Mouse (Mus musculus) forebrain, embryonic 15.5 days (tissue): Measurements from ENCODE around the gene Mtf2. TPM values are rescaled to one million over a fixed set of nuclear protein-coding genes. Genes with fewer than 3 reads are reported as not detected.

ENCODE experiments used
- ATAC-seq: fragments of 200-750 bp; cut with Nextera tagmentation; replicated peaks from 2 replicates; pipeline ENCODE4 v1.8.0; 2017; ENCODE audit warnings: mild to moderate bottlenecking, moderate TSS enrichment, moderate library complexity
- H3K27ac ChIP-seq: fragments of 300-500 bp; sonication (generic); replicated peaks from 2 replicates; pipeline ENCODE4 v1.5.1; 2015; ENCODE audit warnings: mild to moderate bottlenecking, inconsistent platforms
- H3K27me3 ChIP-seq: fragments of 300-500 bp; sonication (generic); 2 replicates; pipeline ENCODE4 v1.6.1; 2015; ENCODE audit warnings: inconsistent platforms
- H3K36me3 ChIP-seq: fragments of 300-500 bp; sonication (generic); 2 replicates; pipeline ENCODE4 v1.6.1; 2015; ENCODE audit warnings: mild to moderate bottlenecking, inconsistent platforms
- H3K4me1 ChIP-seq: fragments of 300-500 bp; sonication (generic); 2 replicates; pipeline ENCODE4 v1.6.1; 2015; ENCODE audit warnings: inconsistent platforms
- H3K4me2 ChIP-seq: fragments of 300-500 bp; sonication (generic); replicated peaks from 2 replicates; pipeline ENCODE4 v1.6.1; 2015; ENCODE audit warnings: mild to moderate bottlenecking, inconsistent platforms
- H3K4me3 ChIP-seq: fragments of 300-500 bp; sonication (generic); 2 replicates; pipeline ENCODE4 v1.5.1; 2015; ENCODE audit warnings: mild to moderate bottlenecking, inconsistent platforms
- H3K9ac ChIP-seq: fragments of 300-500 bp; sonication (generic); replicated peaks from 2 replicates; pipeline ENCODE4 v1.6.1; 2015; ENCODE audit warnings: mild to moderate bottlenecking, inconsistent platforms
- H3K9me3 ChIP-seq: fragments of 300-500 bp; sonication (generic); 2 replicates; pipeline ENCODE4 v1.6.1; 2016; ENCODE audit warnings: inconsistent platforms
- WGBS: fragments of 180-500 bp; shearing (Covaris S2); methylation state at CpG from one replicate; pipeline ENCODE4 v1.1.7; 2015; ENCODE audit warnings: mixed read lengths; 5-methylcytosine and 5-hydroxymethylcytosine counted together
- polyA plus RNA-seq: library from polyadenylated mRNA; unstranded; fragments of >200 nt; fragmentation: Nextera tagmentation; extraction: Ambion mirVana; gene quantifications from 2 replicates; pipeline ENCODE4 v1.2.1, GENCODE M21; 2015

Mtf2 gene
- polyA plus RNA-seq, 1 experiment from 2014 or later: 144 TPM

DNA sequence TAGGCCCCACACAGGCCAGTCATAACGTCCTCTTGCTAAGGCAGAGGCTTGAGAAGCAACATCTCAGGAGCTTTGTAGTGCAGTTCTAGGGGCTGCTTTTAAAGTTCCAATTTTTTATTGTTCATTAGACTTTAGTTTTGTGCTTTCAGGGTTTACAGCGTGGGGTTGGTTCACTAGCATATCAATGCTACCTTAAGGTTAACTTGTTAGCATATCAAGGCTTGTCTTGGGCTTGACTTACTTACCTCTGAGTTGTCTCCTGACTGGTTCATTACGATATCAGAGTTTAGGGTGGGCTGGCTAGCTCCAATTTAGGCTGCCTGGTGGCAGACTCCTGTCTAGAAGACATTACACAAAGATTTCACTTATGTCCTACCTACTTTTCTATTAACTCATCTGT lies 32.2 kb downstream of the Mtf2 start:
- Histone ChIP-seq H3K36me3 (peaks cover 62% of the 10 kb centered on the region), H3K4me1 (no peaks in the 10 kb centered on the region), H3K27me3 (no peaks in the 10 kb centered on the region), H3K9me3 (no peaks in the 10 kb centered on the region), H3K4me2 (no peak overlapping the region), H3K27ac (no peak overlapping the region), H3K9ac (no peak overlapping the region), H3K4me3 (no peak overlapping the region)
- ATAC-seq: no peak
- WGBS: 92% methylated on average over 3 of the region's 3 CpGs

DNA sequence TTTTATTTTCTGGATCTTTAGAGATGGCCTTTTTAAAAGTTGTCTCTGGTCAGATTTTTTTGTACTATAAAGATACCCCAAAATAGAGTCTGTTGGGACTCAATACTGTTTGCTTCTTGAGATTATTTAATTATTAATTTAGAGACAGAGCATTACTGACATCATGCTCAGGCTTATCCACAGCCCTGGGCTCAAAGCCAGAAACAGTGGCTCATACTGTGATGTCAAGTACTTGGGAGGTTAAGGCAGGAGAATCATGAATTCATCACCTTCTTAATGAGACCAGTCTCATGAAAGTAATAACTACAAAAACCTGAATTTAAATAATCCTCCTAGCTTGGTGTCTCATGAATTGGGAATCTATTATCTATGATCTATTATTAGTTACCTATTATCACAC lies 34.7 kb downstream of the Mtf2 start:
- Histone ChIP-seq H3K27ac (no peak overlapping the region), H3K9ac (no peak overlapping the region), H3K4me3 (no peak overlapping the region), H3K4me2 (no peak overlapping the region), H3K27me3 (no peaks in the 10 kb centered on the region), H3K4me1 (no peaks in the 10 kb centered on the region), H3K9me3 (no peaks in the 10 kb centered on the region), H3K36me3 (peaks cover 68% of the 10 kb centered on the region)
- ATAC-seq: no peak

- no peak for ATAC-seq
- Histone ChIP-seq H3K4me3 (no peak overlapping the region), H3K4me2 (no peak overlapping the region), H3K27ac (no peak overlapping the region), H3K4me1 (no peaks in the 10 kb centered on the region), H3K9me3 (no peaks in the 10 kb centered on the region), H3K9ac (no peak overlapping the region), H3K27me3 (no peaks in the 10 kb centered on the region), H3K36me3 (peaks cover 60% of the 10 kb centered on the region)
- WGBS: 80% methylated on average over 5 of the region's 5 CpGs
Observed at GRCm38 (mm10) chr5:108104306-108104705, 38.8 kb downstream of the Mtf2 start.

DNA sequence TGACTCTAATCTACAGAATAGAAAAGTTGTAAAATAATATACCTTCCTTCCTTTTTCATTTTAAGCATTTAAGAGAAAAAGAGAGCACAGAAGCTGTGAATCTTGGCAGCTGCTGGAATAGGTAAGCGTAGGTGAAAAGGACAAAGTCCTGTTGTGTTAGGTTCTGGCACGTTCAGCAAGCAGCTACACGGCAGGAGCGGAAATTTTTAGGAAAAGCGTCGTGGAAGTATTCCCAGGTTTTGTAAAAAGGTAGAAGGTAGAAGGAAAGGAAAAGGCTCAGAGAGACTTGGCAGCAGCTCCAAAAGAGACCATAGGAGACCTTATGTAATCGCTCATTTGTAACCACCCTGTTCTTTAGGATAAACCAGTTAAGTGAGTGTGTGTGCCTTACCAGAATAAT lies 43.9 kb downstream of the Mtf2 start:
- H3K9me3 ChIP-seq: no peaks in the 10 kb centered on the region
- H3K9ac ChIP-seq: no peak overlapping the region
- peaks cover 35% of the 10 kb centered on the region for H3K36me3 ChIP-seq
- H3K27ac ChIP-seq: no peak overlapping the region
- no peak overlapping the region for H3K4me2 ChIP-seq
- no peak for ATAC-seq
- no peaks in the 10 kb centered on the region for H3K4me1 ChIP-seq
- no peaks in the 10 kb centered on the region for H3K27me3 ChIP-seq
- 95% methylated on average over 7 of the region's 7 CpGs for WGBS
- H3K4me3 ChIP-seq: no peak overlapping the region

- Histone ChIP-seq H3K9ac (no peak overlapping the region), H3K4me3 (no peak overlapping the region), H3K4me2 (no peak overlapping the region), H3K36me3 (no peaks in the 10 kb centered on the region), H3K4me1 (no peaks in the 10 kb centered on the region), H3K27ac (no peak overlapping the region), H3K9me3 (no peaks in the 10 kb centered on the region), H3K27me3 (no peaks in the 10 kb centered on the region)
- ATAC-seq: no peak
- WGBS: 96% methylated on average over 4 of the region's 4 CpGs
Observed at GRCm38 (mm10) chr5:108117693-108118092, 52.2 kb downstream of the Mtf2 start.

DNA sequence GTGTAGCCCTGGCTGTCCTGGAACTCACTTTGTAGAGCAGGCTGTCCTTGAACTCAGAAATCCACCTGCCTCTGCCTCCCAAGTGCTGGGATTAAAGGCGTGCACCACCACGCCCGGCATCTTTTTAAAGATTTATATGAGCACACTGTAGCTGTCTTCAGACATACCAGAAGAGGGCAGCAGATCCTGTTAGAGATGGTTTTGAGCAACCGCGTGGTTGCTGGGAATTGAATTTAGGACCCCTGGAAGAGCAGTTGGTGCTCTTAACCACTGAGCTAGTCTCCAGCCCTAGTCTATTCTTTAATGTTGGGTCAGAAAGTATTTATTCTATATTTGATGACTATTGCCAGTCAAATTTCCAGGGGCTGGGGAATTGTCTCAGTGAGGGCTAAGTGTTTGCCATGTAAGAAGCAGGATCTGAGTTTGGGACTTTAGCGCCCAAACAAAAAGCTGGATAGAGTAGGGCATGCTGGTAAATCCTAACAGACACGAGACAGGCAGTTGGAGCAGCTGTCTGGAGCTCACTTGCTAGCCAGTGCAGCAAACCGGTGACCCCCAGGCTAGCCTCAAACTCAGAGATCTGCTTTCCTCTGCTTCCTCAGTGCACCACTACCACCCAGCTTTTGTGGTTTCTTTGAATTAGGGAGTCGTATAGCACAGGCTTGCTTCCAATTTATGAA lies 54.9 kb downstream of the Mtf2 start:
- Histone ChIP-seq H3K4me2 (no peak overlapping the region), H3K9me3 (no peaks in the 10 kb centered on the region), H3K9ac (no peak overlapping the region), H3K4me3 (no peak overlapping the region), H3K4me1 (no peaks in the 10 kb centered on the region), H3K27ac (no peak overlapping the region), H3K27me3 (no peaks in the 10 kb centered on the region), H3K36me3 (peaks cover 4% of the 10 kb centered on the region; the same call in 1 of the 2 replicates)
- WGBS: 84% methylated on average over 9 of the region's 9 CpGs
- ATAC-seq: no peak

DNA sequence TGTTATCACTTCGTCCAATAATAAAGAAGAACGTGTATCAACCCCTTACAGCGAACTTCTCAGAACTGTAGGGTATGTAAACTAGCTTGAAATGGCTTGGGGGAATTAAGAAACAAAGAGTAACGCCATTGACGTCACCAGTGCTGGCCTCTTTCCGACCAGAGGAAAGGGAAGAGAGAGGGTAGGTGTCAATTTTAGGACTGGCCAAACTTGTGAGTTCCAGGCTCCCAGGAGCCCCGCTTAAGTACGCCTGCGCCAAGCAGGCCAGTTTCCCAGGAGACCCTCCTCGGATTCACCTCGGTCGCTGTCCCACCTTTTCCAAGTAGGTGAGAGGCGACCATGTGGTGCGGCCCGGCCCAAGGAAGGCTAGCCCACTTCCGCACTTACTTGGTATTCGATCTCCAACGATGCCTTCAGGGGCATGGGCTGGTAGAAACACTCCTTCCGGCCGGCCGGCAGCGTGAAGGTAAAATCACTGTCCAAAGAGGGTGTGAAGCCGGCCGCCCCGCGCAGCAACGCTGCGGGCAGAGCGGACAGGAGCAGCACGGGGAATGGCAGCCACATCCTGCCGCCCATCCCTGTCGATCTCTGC lies 66.5 kb downstream of the Mtf2 start:
- Histone ChIP-seq H3K27ac (peak overlapping the region; percentile 83), H3K27me3 (no peaks in the 10 kb centered on the region), H3K9me3 (no peaks in the 10 kb centered on the region), H3K36me3 (peaks cover 8% of the 10 kb centered on the region), H3K4me3 (peak overlapping the region; percentile 53), H3K4me2 (peak overlapping the region; percentile 50), H3K9ac (peak overlapping the region; percentile 59), H3K4me1 (peaks cover 20% of the 10 kb centered on the region)
- WGBS: under 1% methylated on average over 32 of the region's 32 CpGs
- ATAC-seq: peak; percentile 56; the same call in 1 of the 2 replicates

DNA sequence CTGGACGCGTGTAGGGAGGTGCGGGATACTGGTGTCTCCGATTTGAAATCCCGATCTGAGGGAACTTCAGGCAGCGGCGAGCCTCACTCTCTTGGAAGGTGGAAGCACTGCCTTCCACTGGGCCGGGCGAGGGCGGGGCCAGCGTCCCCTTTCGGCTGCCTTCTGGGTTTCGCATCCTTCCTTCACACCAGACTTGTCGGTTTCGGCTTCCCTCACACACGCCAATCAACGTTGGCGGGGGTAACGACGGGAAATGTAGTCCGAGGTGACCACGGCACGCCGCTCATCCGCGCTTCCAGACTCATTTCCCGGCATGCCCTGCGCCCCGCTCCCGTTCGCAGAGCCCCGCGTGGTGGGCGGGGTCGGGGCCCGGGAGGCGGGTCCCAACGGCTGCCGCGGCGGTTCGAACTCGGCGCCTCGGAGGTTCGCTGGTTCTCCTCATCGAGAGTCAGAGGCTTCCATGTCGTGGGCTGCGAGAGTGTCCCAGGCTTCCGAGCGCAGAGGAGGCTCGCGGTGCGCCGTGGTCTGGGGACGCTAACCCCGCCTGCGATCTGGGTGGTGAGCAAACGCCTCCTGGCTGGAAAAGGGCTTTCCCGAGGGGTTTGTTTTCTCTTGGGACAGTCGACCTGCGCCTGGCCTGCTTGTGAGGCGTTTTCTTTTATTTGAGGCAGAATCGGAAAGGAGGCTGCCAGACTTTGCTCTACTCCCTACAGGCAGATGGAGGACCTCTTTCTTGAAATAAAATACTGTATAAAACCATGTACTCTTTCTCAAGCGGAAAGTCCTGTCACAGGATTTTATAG lies 67.2 kb downstream of the Mtf2 start, which contains the start of the genes Tmed5 and Ccdc18:
Tmed5 (minus strand) TSS at position 180 of the 803 bp plus-strand sequence.
Ccdc18 (plus strand) TSS at position 435 of the 803 bp plus-strand sequence.
- peaks cover 7% of the 10 kb centered on the region for H3K36me3 ChIP-seq
- no peaks in the 10 kb centered on the region for H3K9me3 ChIP-seq
- H3K27ac ChIP-seq: peak within 1 kb of the TSS; percentile 83
- H3K4me3 ChIP-seq: peak within 1 kb of the TSS; percentile 53
- peak within 1 kb of the TSS; percentile 50 for H3K4me2 ChIP-seq
- H3K4me1 ChIP-seq: peaks cover 20% of the 10 kb centered on the region
- under 1% methylated on average over 64 of the region's 65 CpGs for WGBS
- ATAC-seq: peak; percentile 99
- no peaks in the 10 kb centered on the region for H3K27me3 ChIP-seq
- H3K9ac ChIP-seq: peak within 1 kb of the TSS; percentile 66

DNA sequence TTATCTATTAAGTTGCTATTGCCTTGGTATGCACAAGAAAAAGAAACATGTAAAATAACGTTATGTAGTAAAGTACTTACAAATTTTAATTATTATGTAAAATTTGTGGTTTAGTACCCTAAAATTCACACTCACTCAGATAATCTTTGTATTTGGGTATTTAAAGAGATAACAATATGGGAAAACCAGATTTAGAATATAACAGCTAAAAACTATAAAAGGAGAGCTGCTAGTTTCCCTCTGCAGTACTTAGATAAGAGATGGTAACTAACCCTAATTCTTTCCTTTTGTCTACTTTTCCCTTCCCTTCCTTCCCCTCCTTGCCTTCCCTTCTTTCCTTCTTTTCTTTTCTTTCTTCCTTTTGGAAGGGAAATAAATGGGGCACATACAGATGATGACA lies 87.1 kb downstream of the Mtf2 start:
- H3K9ac ChIP-seq: no peak overlapping the region
- H3K36me3 ChIP-seq: no peaks in the 10 kb centered on the region
- no peaks in the 10 kb centered on the region for H3K4me1 ChIP-seq
- no peaks in the 10 kb centered on the region for H3K9me3 ChIP-seq
- no peaks in the 10 kb centered on the region for H3K27me3 ChIP-seq
- WGBS: 92% methylated on average over 1 of the region's 1 CpGs
- no peak overlapping the region for H3K4me2 ChIP-seq
- no peak overlapping the region for H3K27ac ChIP-seq
- ATAC-seq: no peak
- no peak overlapping the region for H3K4me3 ChIP-seq

Other genes with a start within 250 kb of the Mtf2 start
- 0.10 and 0.14 TPM in 2 replicates for gene Ube2d2b, start 235.6 kb upstream of the Mtf2 start, polyA plus RNA-seq
- 54.6 and 57.2 TPM in 2 replicates for gene Evi5, start 190.6 kb upstream of the Mtf2 start, polyA plus RNA-seq
- gene Rpl5, start 165.2 kb upstream of the Mtf2 start, polyA plus RNA-seq: 69.9 and 71.3 TPM in 2 replicates
- gene Fam69a, start 78.6 kb upstream of the Mtf2 start, polyA plus RNA-seq: 31.5 and 31.9 TPM in 2 replicates
- 18.3 and 27.0 TPM in 2 replicates for gene Tmed5, start 66.9 kb downstream of the Mtf2 start, polyA plus RNA-seq
- 4.9 and 5.2 TPM in 2 replicates for gene Ccdc18, start 67.2 kb downstream of the Mtf2 start, polyA plus RNA-seq
- 45.3 and 47.1 TPM in 2 replicates for gene Dr1, start 203.2 kb downstream of the Mtf2 start, polyA plus RNA-seq
- gene Pigg, start 246.9 kb downstream of the Mtf2 start, polyA plus RNA-seq: 6.2 and 6.4 TPM in 2 replicates